Mouse (Mus musculus) liver, embryonic 13.5 days (tissue): ENCODE results near the gene Pecr. TPM values are rescaled to one million over a fixed set of nuclear protein-coding genes. Genes with fewer than 3 reads are reported as not detected.

Source experiments
- ATAC-seq: fragments of 200-750 bp; cut with Nextera tagmentation; 2 replicates; pipeline ENCODE4 v1.8.0; 2017; ENCODE audit warnings: low read depth, mild to moderate bottlenecking, moderate number of reproducible peaks, moderate library complexity
- DNase-seq: peaks from one replicate; pipeline ENCODE4 v3.0.0; 2022
- H3K27ac ChIP-seq: fragments of 300-500 bp; sonication (generic); 2 replicates; pipeline ENCODE4 v1.5.1; 2015; ENCODE audit warnings: moderate library complexity, mild to moderate bottlenecking, inconsistent platforms
- H3K27me3 ChIP-seq: fragments of 300-500 bp; sonication (generic); 2 replicates; pipeline ENCODE4 v1.6.1; 2015; ENCODE audit warnings: mild to moderate bottlenecking, inconsistent platforms
- H3K36me3 ChIP-seq: fragments of 300-500 bp; sonication (generic); 2 replicates; pipeline ENCODE4 v1.6.1; 2015; ENCODE audit warnings: mild to moderate bottlenecking, inconsistent platforms
- H3K4me1 ChIP-seq: fragments of 300-500 bp; sonication (generic); replicated peaks from 2 replicates; pipeline ENCODE4 v1.6.1; 2015; ENCODE audit warnings: inconsistent platforms
- H3K4me2 ChIP-seq: fragments of 300-500 bp; sonication (generic); 2 replicates; pipeline ENCODE4 v1.6.1; 2015; ENCODE audit warnings: inconsistent platforms, mild to moderate bottlenecking, moderate library complexity
- H3K4me3 ChIP-seq: fragments of 300-500 bp; sonication (generic); replicated peaks from 2 replicates; pipeline ENCODE4 v1.5.1; 2015; ENCODE audit warnings: mild to moderate bottlenecking, inconsistent platforms
- H3K9ac ChIP-seq: fragments of 300-500 bp; sonication (generic); 2 replicates; pipeline ENCODE4 v1.6.1; 2015; ENCODE audit warnings: mild to moderate bottlenecking, inconsistent platforms
- H3K9me3 ChIP-seq: fragments of 300-500 bp; sonication (generic); replicated peaks from 2 replicates; pipeline ENCODE4 v1.6.1; 2016; ENCODE audit warnings: inconsistent platforms
- WGBS: fragments of 180-500 bp; shearing (Covaris S2); methylation state at CpG from one replicate; pipeline ENCODE4 v1.1.7; 2015; ENCODE audit not compliant: insufficient replicate concordance; 5-methylcytosine and 5-hydroxymethylcytosine counted together
- polyA plus RNA-seq: library from polyadenylated mRNA; unstranded; fragments of >200 nt; fragmentation: Nextera tagmentation; extraction: Ambion mirVana; gene quantifications from 2 replicates; pipeline ENCODE4 v1.2.1, GENCODE M21; 2015

The Pecr gene
- polyA plus RNA-seq, result 42.6 and 46.1 TPM in 2 replicates

DNA sequence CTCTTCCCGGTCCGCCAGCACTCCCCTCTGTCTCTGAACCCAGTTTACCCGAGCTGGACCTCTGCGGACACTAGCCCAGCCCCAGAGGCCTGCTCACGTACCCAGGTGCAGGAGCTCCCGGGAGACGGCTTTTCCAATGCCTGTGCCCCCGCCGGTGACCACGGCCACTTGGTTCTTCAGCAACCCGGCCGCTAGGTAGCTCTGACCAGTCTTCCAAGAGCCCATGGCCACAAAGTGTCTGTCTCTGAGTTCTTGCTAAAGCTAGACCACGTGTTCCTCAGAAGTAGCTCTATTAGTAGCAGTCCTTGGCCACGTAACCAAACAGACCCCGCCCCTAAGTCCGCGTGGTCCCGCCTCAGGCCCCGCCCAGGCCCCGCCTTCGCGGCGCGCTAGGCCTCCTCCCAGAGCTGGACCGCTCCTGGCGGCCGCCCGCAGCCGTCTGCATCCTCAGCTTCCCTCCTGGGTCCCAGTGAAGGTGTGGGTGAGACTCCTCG lies at the start of gene Pecr, which contains the start of gene Tmem169:
Gene Pecr, minus strand, starts transcription at position 323 of the 494 bp plus-strand sequence.
Gene Tmem169, plus strand, starts transcription at position 378 of the 494 bp plus-strand sequence.
- Histone ChIP-seq H3K27me3 (peaks cover 15% of the 10 kb centered on the region), H3K36me3 (no peaks in the 10 kb centered on the region), H3K4me3 (peak within 1 kb of the TSS; percentile 67), H3K4me2 (peak within 1 kb of the TSS; percentile 91), H3K9me3 (no peaks in the 10 kb centered on the region), H3K27ac (peak within 1 kb of the TSS; percentile 32; the same call in 1 of the 2 replicates), H3K9ac (peak within 1 kb of the TSS; percentile 78), H3K4me1 (peaks cover 29% of the 10 kb centered on the region)
- ATAC-seq, result peak; percentile 98
- peak; percentile 93 for DNase-seq
- under 1% methylated on average over 30 of the region's 30 CpGs for WGBS

DNA sequence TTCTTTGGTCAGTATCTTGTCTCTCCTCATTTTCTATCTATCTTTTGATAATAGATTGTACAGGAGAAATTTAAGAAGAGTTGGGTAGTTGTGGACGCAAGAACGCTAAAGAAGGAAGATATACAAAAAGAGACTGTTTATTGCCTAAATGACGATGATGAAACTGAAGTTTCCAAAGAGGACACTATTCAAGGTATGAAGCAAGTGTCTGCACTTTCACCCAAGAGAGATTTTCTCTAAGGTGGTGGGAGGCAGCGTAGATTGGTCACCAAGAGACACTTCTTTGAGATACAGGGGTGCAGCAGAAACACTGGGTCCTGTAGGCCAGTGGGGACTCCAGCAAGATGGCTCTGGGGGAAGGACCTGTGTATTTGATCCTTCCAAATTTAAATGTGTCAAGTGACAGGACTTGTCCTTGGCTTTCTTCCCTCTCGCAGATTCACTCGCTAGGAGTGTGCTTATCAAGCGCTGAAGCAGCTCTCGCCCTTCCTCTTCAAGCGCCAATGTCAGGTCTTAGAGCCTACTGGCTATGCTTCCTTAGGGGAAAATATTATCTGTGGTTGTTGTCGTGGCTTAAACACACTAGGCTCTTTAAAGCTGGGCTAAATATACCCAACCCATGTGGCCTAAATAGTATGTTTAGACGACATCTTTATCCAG lies 42.2 kb upstream of the Pecr start:
- no peak overlapping the region for H3K4me3 ChIP-seq
- DNase-seq (no peak), ATAC-seq (no peak)
- WGBS, result 76% methylated on average over 11 of the region's 11 CpGs
- no peak overlapping the region for H3K27ac ChIP-seq
- H3K4me2 ChIP-seq, result no peak overlapping the region
- H3K4me1 ChIP-seq, result no peaks in the 10 kb centered on the region
- H3K9me3 ChIP-seq, result no peaks in the 10 kb centered on the region
- no peak overlapping the region for H3K9ac ChIP-seq
- no peaks in the 10 kb centered on the region for H3K27me3 ChIP-seq
- H3K36me3 ChIP-seq, result peaks cover 67% of the 10 kb centered on the region

DNA sequence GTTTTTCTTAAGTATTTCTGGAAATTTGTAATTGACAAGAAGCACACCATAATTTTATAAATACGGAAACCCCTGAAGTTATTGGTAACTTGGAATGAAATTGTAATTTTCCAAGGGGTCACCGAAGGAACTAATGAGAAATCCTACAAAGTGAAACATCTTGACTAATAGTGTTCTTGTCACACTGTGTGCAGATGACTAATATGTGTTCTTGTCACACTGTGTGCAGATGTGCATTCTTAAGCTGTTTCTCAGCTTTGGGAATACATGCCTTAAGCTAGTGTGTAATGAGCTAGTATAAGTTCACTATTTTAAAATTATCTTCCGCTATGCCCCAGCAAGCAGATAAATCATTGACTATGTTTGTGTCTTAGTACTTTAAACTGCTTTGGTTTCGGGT lies 39.1 kb upstream of the Pecr start:
- H3K4me3 ChIP-seq, result no peak overlapping the region
- WGBS, result 86% methylated on average over 4 of the region's 4 CpGs
- H3K9me3 ChIP-seq, result no peaks in the 10 kb centered on the region
- no peak for ATAC-seq
- no peak overlapping the region for H3K9ac ChIP-seq
- H3K36me3 ChIP-seq, result peaks cover 58% of the 10 kb centered on the region
- H3K4me2 ChIP-seq, result no peak overlapping the region
- no peaks in the 10 kb centered on the region for H3K27me3 ChIP-seq
- H3K4me1 ChIP-seq, result no peaks in the 10 kb centered on the region
- no peak overlapping the region for H3K27ac ChIP-seq
- no peak for DNase-seq

DNA sequence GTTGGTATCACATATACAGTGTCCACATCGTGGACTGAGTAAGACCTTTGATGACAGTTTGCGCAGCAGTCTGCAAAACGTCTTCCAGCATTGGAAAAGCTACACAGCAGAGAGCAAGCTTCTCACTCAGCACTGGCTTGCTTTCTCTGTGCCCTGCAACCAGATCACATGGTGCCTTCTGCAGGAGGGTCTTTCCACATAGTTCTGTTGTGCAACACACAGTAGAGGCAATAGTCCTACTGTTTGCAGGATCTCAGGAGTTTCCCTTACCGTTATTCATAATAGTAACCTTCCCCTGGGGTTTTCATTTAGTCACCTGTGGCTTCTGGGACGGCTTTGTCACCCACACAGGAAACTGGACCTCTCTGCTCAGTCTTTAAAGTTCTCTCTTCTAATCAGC lies 36.6 kb upstream of the Pecr start:
- DNase-seq, result no peak
- 74% methylated on average over 5 of the region's 5 CpGs for WGBS
- Histone ChIP-seq H3K4me2 (no peak overlapping the region), H3K27me3 (no peaks in the 10 kb centered on the region), H3K9me3 (no peaks in the 10 kb centered on the region), H3K4me1 (no peaks in the 10 kb centered on the region), H3K27ac (no peak overlapping the region), H3K4me3 (no peak overlapping the region), H3K9ac (no peak overlapping the region), H3K36me3 (peaks cover 46% of the 10 kb centered on the region)
- ATAC-seq, result no peak

DNA sequence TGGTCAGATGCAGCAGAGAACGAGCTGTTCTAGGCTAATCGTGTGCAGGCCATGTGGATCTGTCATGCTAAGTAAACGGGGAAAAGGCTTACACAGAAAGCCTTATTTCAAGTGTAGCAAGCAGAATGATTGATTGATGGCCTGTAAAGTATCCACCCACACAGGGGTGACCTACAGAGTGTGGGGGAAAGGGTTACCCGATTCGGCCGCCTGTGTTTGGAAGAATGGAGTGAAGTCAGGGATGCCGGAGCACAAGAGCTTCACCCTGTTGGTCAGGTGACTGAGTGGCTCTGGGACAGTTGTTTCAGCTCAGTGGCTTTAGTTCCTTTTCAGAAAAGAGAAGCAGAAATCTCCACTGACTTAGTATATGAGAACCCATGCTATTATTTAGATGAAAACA lies 32.8 kb upstream of the Pecr start:
- H3K4me3 ChIP-seq, result no peak overlapping the region
- no peak overlapping the region for H3K27ac ChIP-seq
- H3K27me3 ChIP-seq, result no peaks in the 10 kb centered on the region
- ATAC-seq (no peak), DNase-seq (no peak)
- H3K9ac ChIP-seq, result no peak overlapping the region
- H3K9me3 ChIP-seq, result no peaks in the 10 kb centered on the region
- 77% methylated on average over 7 of the region's 7 CpGs for WGBS
- no peaks in the 10 kb centered on the region for H3K4me1 ChIP-seq
- H3K4me2 ChIP-seq, result no peak overlapping the region
- peaks cover 49% of the 10 kb centered on the region for H3K36me3 ChIP-seq

DNA sequence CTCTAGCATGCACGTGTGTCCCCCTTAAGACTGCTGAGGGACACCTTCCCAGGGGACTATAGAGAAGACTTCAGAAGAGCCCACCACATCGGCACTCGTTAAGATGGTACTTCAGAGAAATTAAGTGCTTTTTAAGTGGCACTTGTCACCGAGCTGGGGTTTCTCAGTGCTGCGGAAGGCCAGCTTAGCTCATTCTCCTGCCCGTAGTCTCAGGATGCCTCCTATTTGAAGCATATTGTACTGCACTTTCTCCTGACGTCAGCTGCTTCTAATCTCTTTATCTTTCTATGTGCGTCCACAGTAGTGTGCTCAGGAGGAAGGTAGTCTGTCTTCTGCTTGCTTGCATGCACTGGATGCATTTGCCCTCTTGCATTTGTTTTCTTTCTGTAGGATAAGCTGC lies 32.3 kb upstream of the Pecr start:
- H3K27ac ChIP-seq, result no peak overlapping the region
- no peak overlapping the region for H3K9ac ChIP-seq
- no peak overlapping the region for H3K4me2 ChIP-seq
- no peaks in the 10 kb centered on the region for H3K4me1 ChIP-seq
- DNase-seq (no peak), ATAC-seq (no peak)
- no peak overlapping the region for H3K4me3 ChIP-seq
- H3K27me3 ChIP-seq, result no peaks in the 10 kb centered on the region
- no peaks in the 10 kb centered on the region for H3K9me3 ChIP-seq
- H3K36me3 ChIP-seq, result peaks cover 54% of the 10 kb centered on the region
- WGBS, result 77% methylated on average over 8 of the region's 8 CpGs

DNA sequence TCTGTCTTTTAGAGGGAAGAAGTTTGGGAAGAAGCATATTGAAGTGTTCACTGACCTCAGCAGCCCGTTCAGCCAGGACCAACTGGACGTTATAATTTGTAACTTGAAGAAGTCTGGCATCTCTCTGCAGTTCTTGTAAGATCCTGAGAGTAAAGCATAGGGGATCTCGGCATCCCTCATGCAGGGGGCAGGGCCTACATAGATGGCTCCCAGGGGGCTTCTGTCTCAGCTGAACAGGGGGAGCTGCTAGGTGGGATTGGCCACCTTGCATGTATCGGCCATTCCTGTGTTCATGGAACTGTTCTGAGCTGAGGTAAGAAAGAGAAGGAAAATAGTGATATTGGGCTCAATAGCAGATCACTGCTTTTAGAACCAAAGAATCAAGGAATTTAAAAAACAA lies 31.3 kb upstream of the Pecr start:
- no peak for DNase-seq
- H3K4me3 ChIP-seq, result no peak overlapping the region
- WGBS, result 87% methylated on average over 4 of the region's 4 CpGs
- no peak for ATAC-seq
- H3K9ac ChIP-seq, result no peak overlapping the region
- no peaks in the 10 kb centered on the region for H3K27me3 ChIP-seq
- no peak overlapping the region for H3K4me2 ChIP-seq
- peaks cover 44% of the 10 kb centered on the region for H3K36me3 ChIP-seq
- H3K4me1 ChIP-seq, result no peaks in the 10 kb centered on the region
- H3K9me3 ChIP-seq, result no peaks in the 10 kb centered on the region
- no peak overlapping the region for H3K27ac ChIP-seq

DNA sequence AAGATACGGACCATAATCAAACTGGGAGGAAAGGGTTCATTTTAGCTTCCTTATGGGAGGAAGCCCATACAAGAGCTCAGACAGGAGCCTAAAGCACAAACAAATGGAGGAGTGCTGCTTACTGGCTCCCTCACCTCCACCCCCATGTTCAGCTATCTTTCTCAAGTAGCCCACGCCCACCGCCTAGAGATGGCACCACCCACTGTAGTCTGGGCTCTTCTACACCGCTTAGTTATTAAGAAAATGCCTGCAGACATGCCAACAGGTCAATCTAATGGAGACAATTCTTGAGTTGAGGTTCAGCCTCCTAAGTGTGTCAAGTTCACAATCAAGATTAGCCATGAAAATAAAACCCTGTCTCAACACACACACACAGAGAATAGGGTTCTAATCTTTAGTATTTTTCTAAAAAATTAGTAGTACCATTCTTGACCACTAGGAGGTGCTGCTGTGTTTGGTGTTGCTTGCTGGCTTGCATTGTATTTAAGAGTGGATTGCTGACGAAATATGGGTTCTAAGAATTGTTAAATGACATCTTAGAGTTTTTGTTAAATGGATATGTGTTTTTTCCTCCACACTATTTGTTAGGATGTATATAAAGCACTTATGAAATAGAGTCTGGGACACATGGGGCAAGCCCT lies 29.4 kb upstream of the Pecr start:
- WGBS, result 56% methylated on average over 5 of the region's 5 CpGs
- Histone ChIP-seq H3K27ac (no peak overlapping the region), H3K4me2 (no peak overlapping the region), H3K4me1 (peaks cover 5% of the 10 kb centered on the region; the same call in 1 of the 2 replicates), H3K9ac (no peak overlapping the region), H3K36me3 (peaks cover 39% of the 10 kb centered on the region), H3K27me3 (no peaks in the 10 kb centered on the region), H3K9me3 (no peaks in the 10 kb centered on the region), H3K4me3 (no peak overlapping the region)
- ATAC-seq, result no peak
- no peak for DNase-seq

DNA sequence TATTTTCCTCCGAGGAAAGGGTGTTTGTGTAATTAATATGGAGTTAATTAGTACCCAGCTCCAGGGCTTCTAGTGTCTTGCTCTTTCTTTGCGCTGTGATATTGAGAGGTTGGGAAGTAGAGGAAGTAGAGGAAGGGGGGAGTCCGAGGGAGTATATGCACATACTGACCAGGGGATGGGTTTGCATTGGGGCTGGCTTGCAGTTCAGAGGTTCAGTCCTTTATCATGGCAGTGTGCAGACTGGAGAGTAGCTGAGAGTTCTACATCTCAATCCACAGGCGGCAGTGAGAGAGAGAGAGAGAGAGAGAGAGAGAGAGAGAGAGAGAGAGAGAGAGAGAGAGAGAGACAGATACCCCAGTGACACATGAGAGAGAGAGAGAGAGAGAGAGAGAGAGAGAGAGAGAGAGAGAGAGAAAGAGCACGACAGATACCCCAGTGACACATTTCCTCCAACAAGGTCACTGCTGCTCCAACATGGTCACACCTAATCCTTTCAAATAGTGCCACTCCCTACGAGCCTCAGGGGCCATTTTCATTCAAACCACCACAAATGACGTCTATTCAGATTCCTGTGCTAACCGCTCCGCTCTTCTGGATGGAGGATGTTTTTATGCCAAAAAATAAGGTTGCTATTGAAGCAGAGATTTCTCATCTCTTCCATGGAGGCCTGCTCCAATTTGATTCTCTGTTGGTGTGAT lies 28.7 kb upstream of the Pecr start:
- no peaks in the 10 kb centered on the region for H3K27me3 ChIP-seq
- no peak overlapping the region for H3K9ac ChIP-seq
- H3K4me1 ChIP-seq, result peaks cover 11% of the 10 kb centered on the region
- WGBS, result 81% methylated on average over 9 of the region's 9 CpGs
- no peak overlapping the region for H3K4me2 ChIP-seq
- no peak overlapping the region for H3K4me3 ChIP-seq
- peaks cover 37% of the 10 kb centered on the region for H3K36me3 ChIP-seq
- H3K27ac ChIP-seq, result no peak overlapping the region
- no peak for ATAC-seq
- DNase-seq, result no peak
- no peaks in the 10 kb centered on the region for H3K9me3 ChIP-seq

DNA sequence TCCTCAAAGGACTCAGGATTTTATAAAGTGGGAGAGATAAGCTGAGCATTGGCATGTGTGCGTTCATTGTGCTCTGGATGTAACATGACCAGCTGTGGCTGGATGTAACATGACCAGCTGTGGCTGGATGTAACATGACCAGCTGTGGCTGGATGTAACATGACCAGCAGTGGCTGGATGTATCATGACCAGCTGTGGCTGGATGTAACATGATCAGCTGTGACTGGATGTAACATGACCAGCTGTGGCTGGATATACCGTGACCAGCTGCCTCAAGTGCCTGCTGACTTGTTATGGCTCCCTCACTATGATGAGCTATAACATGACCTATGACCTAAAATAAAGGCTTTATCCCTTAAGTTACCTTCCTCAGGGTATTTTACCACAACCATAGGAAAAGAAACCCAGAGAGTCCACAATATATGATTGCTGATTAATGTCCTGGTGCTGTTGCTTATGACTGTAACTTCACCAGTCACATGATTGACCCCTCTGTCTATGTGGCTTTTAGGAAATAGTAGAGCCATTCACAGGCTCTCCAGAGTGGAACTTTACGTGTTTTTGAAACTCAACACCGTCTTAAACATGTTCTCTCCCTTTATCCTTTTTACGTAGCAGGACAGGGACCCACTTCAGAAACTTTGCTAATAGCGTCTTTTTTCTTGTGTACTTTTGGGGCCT lies 25.8 kb upstream of the Pecr start:
- Histone ChIP-seq H3K36me3 (peaks cover 24% of the 10 kb centered on the region), H3K4me3 (no peak overlapping the region), H3K27me3 (no peaks in the 10 kb centered on the region), H3K4me1 (peaks cover 19% of the 10 kb centered on the region), H3K27ac (no peak overlapping the region), H3K4me2 (no peak overlapping the region), H3K9ac (no peak overlapping the region), H3K9me3 (no peaks in the 10 kb centered on the region)
- no peak for DNase-seq
- no peak for ATAC-seq
- WGBS, result 79% methylated on average over 6 of the region's 6 CpGs

DNA sequence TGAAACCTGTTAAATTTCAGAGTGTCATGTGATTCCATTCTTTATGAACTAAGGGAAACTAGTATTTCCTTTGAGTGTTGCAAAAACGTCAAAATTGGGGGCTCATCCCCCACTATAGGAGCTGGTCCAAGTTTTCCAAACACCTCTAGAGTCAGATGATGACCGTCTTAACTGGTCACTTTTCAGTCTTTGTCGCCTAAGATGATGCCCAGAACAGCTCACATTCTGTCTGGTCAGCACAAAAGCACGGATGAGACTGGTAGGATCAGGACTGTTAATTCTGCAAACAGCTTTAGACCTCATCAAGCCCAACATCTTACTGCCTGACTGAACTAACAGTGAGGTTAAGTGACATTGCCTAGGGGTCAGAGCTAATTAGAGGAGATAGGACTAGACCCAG lies 24.8 kb upstream of the Pecr start:
- H3K27ac ChIP-seq, result no peak overlapping the region
- peaks cover 17% of the 10 kb centered on the region for H3K36me3 ChIP-seq
- H3K9me3 ChIP-seq, result no peaks in the 10 kb centered on the region
- DNase-seq (no peak), ATAC-seq (no peak)
- H3K27me3 ChIP-seq, result no peaks in the 10 kb centered on the region
- 0 out of 2 replicates have a peak overlapping the region, but pooled peaks have one; percentile 17 for H3K9ac ChIP-seq
- no peak overlapping the region for H3K4me3 ChIP-seq
- no peak overlapping the region for H3K4me2 ChIP-seq
- WGBS, result 69% methylated on average over 4 of the region's 4 CpGs
- peaks cover 19% of the 10 kb centered on the region for H3K4me1 ChIP-seq
